Mouse (Mus musculus) kidney, embryonic 16.5 days (tissue): ENCODE data around the gene Olig2. TPM values are rescaled to one million over a fixed set of nuclear protein-coding genes. Genes with fewer than 3 reads are reported as not detected.

Experiments used
- ATAC-seq: fragments of 200-750 bp; cut with Nextera tagmentation; 2 replicates; pipeline ENCODE4 v1.8.0; 2017; ENCODE audit warnings: moderate TSS enrichment; ENCODE audit not compliant: low FRiP score, low TSS enrichment
- H3K27ac ChIP-seq: fragments of 300-500 bp; sonication (generic); 2 replicates; pipeline ENCODE4 v1.5.1; 2014; ENCODE audit warnings: low read length
- H3K27me3 ChIP-seq: fragments of 300-500 bp; sonication (generic); 2 replicates; pipeline ENCODE4 v1.6.1; 2014; ENCODE audit warnings: low read length, control low read depth, mixed read lengths; ENCODE audit not compliant: insufficient read depth
- H3K36me3 ChIP-seq: fragments of 300-500 bp; sonication (generic); 2 replicates; pipeline ENCODE4 v1.6.1; 2014; ENCODE audit warnings: low read length, control low read depth, mixed read lengths; ENCODE audit not compliant: insufficient read depth
- H3K4me1 ChIP-seq: fragments of 300-500 bp; sonication (generic); 2 replicates; pipeline ENCODE4 v1.6.1; 2014; ENCODE audit warnings: low read length, control low read depth, mixed read lengths; ENCODE audit not compliant: insufficient read depth
- H3K4me2 ChIP-seq: fragments of 300-500 bp; sonication (generic); replicated peaks from 2 replicates; pipeline ENCODE4 v1.6.1; 2014; ENCODE audit warnings: low read depth, low read length
- H3K4me3 ChIP-seq: fragments of 300-500 bp; sonication (generic); 2 replicates; pipeline ENCODE4 v1.5.1; 2014; ENCODE audit warnings: mild to moderate bottlenecking, low read length
- H3K9ac ChIP-seq: fragments of 300-500 bp; sonication (generic); replicated peaks from 2 replicates; pipeline ENCODE4 v1.6.1; 2014; ENCODE audit warnings: low read length
- H3K9me3 ChIP-seq: fragments of 300-500 bp; sonication (generic); 2 replicates; pipeline ENCODE4 v1.6.1; 2016; ENCODE audit warnings: low read length, control low read depth
- WGBS: fragments of 180-500 bp; shearing (Covaris S2); extraction: QIAGEN DNeasy Blood & Tissue Kit; methylation state at CpG from one replicate; pipeline ENCODE4 v1.1.7; 2014; 5-methylcytosine and 5-hydroxymethylcytosine counted together
- polyA plus RNA-seq: library from polyadenylated mRNA; unstranded; fragments of >200 nt; fragmentation: Nextera tagmentation; extraction: Ambion mirVana; gene quantifications from 2 replicates; pipeline ENCODE4 v1.2.1, GENCODE M21; 2015

Olig2 gene
- polyA plus RNA-seq, 1 experiment from 2014 or later, result not detected

- Histone ChIP-seq H3K9ac (no peak overlapping the region), H3K4me3 (peak overlapping the region; percentile 42), H3K27me3 (peaks cover 94% of the 10 kb centered on the region), H3K4me1 (peaks cover 19% of the 10 kb centered on the region), H3K36me3 (no peaks in the 10 kb centered on the region), H3K9me3 (no peaks in the 10 kb centered on the region), H3K27ac (no peak overlapping the region), H3K4me2 (peak overlapping the region; percentile 67)
- ATAC-seq, result peak; percentile 69; the same call in 1 of the 2 replicates
- WGBS, result 8% methylated on average over 13 of the region's 13 CpGs
Measured at GRCm38 (mm10) chr16:91268724-91269452, 43.6 kb downstream of the Olig2 start.

GRCm38 (mm10) chr16:91269468-91270211, 44.4 kb downstream of the Olig2 start, which contains the start of gene Olig1:
Gene Olig1, plus strand, starts transcription at chr16:91269772.
- ATAC-seq, result peak; percentile 82; the same call in 1 of the 2 replicates
- Histone ChIP-seq H3K4me1 (peaks cover 19% of the 10 kb centered on the region), H3K36me3 (no peaks in the 10 kb centered on the region), H3K9me3 (no peaks in the 10 kb centered on the region), H3K27me3 (peaks cover 96% of the 10 kb centered on the region), H3K4me2 (peak within 1 kb of the TSS; percentile 67), H3K4me3 (peak within 1 kb of the TSS; percentile 42), H3K27ac (no peak within 1 kb of the TSS), H3K9ac (no peak within 1 kb of the TSS)
- WGBS, result under 1% methylated on average over 53 of the region's 64 CpGs

DNA sequence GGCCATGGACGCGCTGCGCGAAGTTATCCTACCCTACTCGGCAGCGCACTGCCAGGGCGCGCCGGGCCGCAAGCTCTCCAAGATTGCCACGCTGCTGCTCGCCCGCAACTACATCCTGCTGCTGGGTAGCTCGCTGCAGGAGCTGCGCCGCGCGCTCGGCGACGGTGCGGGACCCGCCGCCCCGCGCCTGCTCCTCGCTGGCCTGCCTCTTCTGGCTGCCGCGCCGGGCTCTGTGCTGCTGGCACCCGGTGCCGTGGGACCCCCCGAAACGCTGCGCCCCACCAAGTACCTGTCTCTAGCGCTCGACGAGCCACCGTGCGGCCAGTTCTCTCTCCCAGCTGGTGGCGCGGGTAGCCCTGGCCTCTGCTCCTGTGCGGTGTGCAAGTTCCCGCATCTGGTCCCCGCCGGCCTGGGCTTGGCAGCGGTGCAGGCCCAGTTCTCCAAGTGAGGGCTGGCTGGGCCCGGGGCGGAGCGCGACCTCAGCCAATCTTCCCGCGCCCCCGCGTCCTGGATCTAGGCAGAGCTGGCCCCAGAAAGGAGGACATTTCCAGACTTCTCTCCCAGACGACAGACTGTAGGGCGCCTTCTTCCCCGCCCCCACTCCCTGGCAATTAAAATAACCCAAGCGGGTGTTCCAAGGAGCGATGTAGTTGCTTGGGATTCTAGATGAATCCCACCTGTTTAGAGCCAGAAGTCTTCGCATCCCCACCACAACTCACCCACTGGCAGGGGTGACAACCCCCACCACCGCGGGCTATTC, 45.1 kb downstream of the Olig2 start:
- peaks cover 19% of the 10 kb centered on the region for H3K4me1 ChIP-seq
- H3K9ac ChIP-seq, result no peak overlapping the region
- WGBS, result 0% methylated on average over 63 of the region's 63 CpGs
- H3K27me3 ChIP-seq, result peaks cover 100% of the 10 kb centered on the region
- no peak for ATAC-seq
- H3K27ac ChIP-seq, result no peak overlapping the region
- no peaks in the 10 kb centered on the region for H3K9me3 ChIP-seq
- peak overlapping the region; percentile 42 for H3K4me3 ChIP-seq
- H3K36me3 ChIP-seq, result no peaks in the 10 kb centered on the region
- peak overlapping the region; percentile 67 for H3K4me2 ChIP-seq

- Histone ChIP-seq H3K27me3 (peaks cover 99% of the 10 kb centered on the region), H3K9ac (no peak overlapping the region), H3K4me1 (peaks cover 19% of the 10 kb centered on the region), H3K9me3 (no peaks in the 10 kb centered on the region), H3K4me3 (peak overlapping the region; percentile 42), H3K27ac (no peak overlapping the region), H3K4me2 (peak overlapping the region; percentile 67), H3K36me3 (no peaks in the 10 kb centered on the region)
- WGBS, result under 1% methylated on average over 29 of the region's 29 CpGs
- ATAC-seq, result 0 out of 2 replicates have a peak, but pooled peaks have one; percentile 24
Measured at GRCm38 (mm10) chr16:91270982-91271549, 45.8 kb downstream of the Olig2 start.

DNA sequence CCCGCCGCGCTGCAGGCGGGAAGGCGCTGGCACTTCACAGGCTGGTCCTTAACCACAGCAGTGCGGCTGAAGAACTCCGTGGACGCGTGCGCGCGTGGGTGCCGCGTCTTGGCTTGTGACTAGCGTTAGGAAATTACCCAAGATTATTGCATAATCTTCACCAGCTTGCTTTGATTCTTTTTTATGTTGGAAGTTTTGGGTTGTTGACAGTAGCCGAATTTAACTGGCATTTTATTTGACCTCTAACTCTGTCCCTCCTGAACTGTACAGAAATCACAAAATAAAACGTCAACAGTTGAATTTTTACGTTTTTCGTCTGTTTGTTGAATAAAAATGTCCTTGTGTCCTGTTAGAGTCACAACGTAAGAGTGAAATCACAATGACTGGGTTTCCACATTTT, 46.4 kb downstream of the Olig2 start:
- no peak overlapping the region for H3K9ac ChIP-seq
- H3K27me3 ChIP-seq, result peaks cover 99% of the 10 kb centered on the region
- H3K9me3 ChIP-seq, result no peaks in the 10 kb centered on the region
- no peaks in the 10 kb centered on the region for H3K36me3 ChIP-seq
- H3K4me1 ChIP-seq, result peaks cover 19% of the 10 kb centered on the region
- H3K4me3 ChIP-seq, result no peak overlapping the region
- no peak for ATAC-seq
- no peak overlapping the region for H3K4me2 ChIP-seq
- WGBS, result 3% methylated on average over 20 of the region's 20 CpGs
- H3K27ac ChIP-seq, result no peak overlapping the region

Other genes with a start within 250 kb of the Olig2 start
- gene Synj1, start 214.1 kb upstream of the Olig2 start, polyA plus RNA-seq, result 12.3 and 17.0 TPM in 2 replicates
- gene Paxbp1, start 180.9 kb upstream of the Olig2 start, polyA plus RNA-seq, result 51.4 and 54.5 TPM in 2 replicates
- 0.09 TPM in 1 of 2 replicates, not detected in the other for gene 4932438H23Rik, start 130.3 kb upstream of the Olig2 start, polyA plus RNA-seq
- 0.14 TPM in 1 of 2 replicates, not detected in the other for gene Olig1, start 44.3 kb downstream of the Olig2 start, polyA plus RNA-seq
- gene Ifnar2, start 147.3 kb downstream of the Olig2 start, polyA plus RNA-seq, result 55.5 and 56.2 TPM in 2 replicates
- not detected in 2 replicates for gene Gm21970, start 166.3 kb downstream of the Olig2 start, polyA plus RNA-seq
- 38.8 and 45.1 TPM in 2 replicates for gene Il10rb, start 180.7 kb downstream of the Olig2 start, polyA plus RNA-seq